Mouse (Mus musculus) CH12.LX (cell line): ENCODE measurements at regions not wholly inside any gene's neighbourhood (a gene's known extent, or its start where the extent isn't known, plus 50 kb on each side); places are given as distances from the start of the nearest gene placed in this dataset.

Experiments
- CHD1 ChIP-seq: IDR thresholded peaks from 2 replicates; pipeline ENCODE4 v1.6.1; 2012; ENCODE audit warnings: low read depth, low read length, improper control_type of control experiment, inconsistent platforms
- EP300 ChIP-seq: IDR thresholded peaks from 2 replicates; pipeline ENCODE4 v1.6.1; 2011; ENCODE audit warnings: low read length, improper control_type of control experiment
- ETS1 ChIP-seq: conservative IDR thresholded peaks from 2 replicates; pipeline ENCODE4 v1.6.1; 2012; ENCODE audit warnings: low read depth, mild to moderate bottlenecking, inconsistent platforms, low read length, improper control_type of control experiment, moderate library complexity
- JUND ChIP-seq: conservative IDR thresholded peaks from 2 replicates; pipeline ENCODE4 v1.6.1; 2011; ENCODE audit warnings: low read depth, low read length, improper control_type of control experiment
- POLR2A ChIP-seq: IDR thresholded peaks from 2 replicates; pipeline ENCODE4 v1.6.1; 2011; ENCODE audit warnings: low read depth, mild to moderate bottlenecking, improper control_type of control experiment, low read length
- RAD21 ChIP-seq: IDR thresholded peaks from 2 replicates; pipeline ENCODE4 v1.6.1; 2011; ENCODE audit warnings: low read depth, mild to moderate bottlenecking, low read length, improper control_type of control experiment, moderate library complexity
- USF2 ChIP-seq: conservative IDR thresholded peaks from 2 replicates; pipeline ENCODE4 v1.6.1; 2011; ENCODE audit warnings: low read depth, low read length, improper control_type of control experiment
- ZC3H11A ChIP-seq: IDR thresholded peaks from 2 replicates; pipeline ENCODE4 v1.6.1; 2012; ENCODE audit warnings: low read depth, mild to moderate bottlenecking, inconsistent platforms, low read length, improper control_type of control experiment

DNA sequence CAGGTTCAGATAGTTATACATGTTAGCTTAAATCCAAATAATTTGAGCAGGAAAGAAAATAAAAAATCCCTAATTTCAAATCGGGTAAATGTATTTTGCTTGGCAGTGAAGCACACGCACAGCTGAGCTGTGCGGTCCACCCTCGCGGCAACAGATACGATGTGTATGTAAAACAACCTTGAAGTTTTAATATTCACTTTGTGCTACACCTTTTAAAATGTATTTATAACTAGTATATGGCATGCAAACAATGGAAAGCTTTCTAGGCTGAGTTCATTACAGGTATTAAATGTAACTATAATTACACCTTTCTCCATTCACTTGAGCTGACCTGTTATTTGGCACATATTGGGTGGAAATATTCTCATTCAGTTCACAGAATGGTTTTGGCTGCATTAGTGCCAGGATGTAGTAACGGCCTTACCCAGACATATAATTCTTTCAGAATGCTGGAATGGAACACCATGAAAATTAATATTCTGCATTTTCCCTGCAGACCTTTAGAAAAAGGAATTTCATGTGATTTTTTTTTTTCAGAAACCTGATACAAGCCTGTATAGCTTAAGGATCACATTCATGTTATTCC, 366.6 kb downstream of the Mdfic start:
- TF ChIP-seq ZC3H11A (no peak), EP300 (no peak), ETS1 (no peak), CHD1 (no peak), RAD21 (no peak), USF2 (no peak), POLR2A (no peak), JUND (no peak)
